Mouse (Mus musculus): ENCODE results near the gene Dnah5.

DNA sequence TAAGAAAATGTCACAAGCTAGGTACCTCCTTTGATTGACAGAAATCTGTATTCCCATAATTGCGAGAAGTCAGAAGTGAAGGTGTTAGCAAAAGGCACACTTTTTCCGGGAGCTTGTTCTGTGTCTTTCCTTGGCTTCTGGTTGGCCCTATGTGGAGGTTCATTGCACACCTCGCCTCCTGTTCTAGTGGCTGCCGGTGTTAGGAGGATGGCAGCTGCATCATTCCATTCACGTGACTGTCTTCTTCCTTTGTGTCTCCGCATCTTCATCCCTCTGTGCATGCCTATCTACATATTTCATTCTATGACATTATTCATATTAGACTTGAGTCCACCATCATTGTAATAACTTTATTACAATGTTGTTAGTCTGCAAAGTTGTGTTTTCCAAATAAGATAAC lies 37.5 kb upstream of the Dnah5 start:
- TF ChIP-seq MAFK (IDR thresholded peaks at IDR 0.05; ENCODE audit: insufficient read depth, low read depth, low read length) (no peak), CHD2 (IDR thresholded peaks at IDR 0.05; ENCODE audit: low read depth, low read length) (no peak), ZNF384 (IDR thresholded peaks at IDR 0.05; ENCODE audit: low read depth, low read length) (no peak)
